Mouse (Mus musculus) ES-Bruce4 (cell line): ENCODE data around the gene Polr2e.

Experiments
- CTCF ChIP-seq: IDR thresholded peaks from one replicate; pipeline ENCODE4 v1.8.1; 2011; ENCODE audit warnings: low read depth, low read length
- EP300 ChIP-seq: IDR thresholded peaks from 2 replicates; pipeline ENCODE4 v1.6.1; 2011; ENCODE audit warnings: low read depth, low read length; ENCODE audit not compliant: insufficient read depth
- POLR2A ChIP-seq: IDR thresholded peaks from one replicate; pipeline ENCODE4 v1.8.1; 2011; ENCODE audit warnings: low read length; ENCODE audit not compliant: insufficient read depth

GRCm38 (mm10) chr10:80021320-80021641, 18.3 kb downstream of the Polr2e start:
- TF ChIP-seq CTCF: no peak
- TF ChIP-seq POLR2A: no peak
- no peak for TF ChIP-seq EP300
